Mouse (Mus musculus) limb, embryonic 14.5 days (tissue): ENCODE results near the gene Gm10563. TPM values are rescaled to one million over a fixed set of nuclear protein-coding genes. Genes with fewer than 3 reads are reported as not detected.
A peak's percentile ranks its signal among the peaks of the same experiment; 100 is the strongest.
"Not testable (repeated sequence)": the region's sequence is repeated elsewhere in the genome, so short reads cannot be mapped to it uniquely, and the experiment has no call there.

Source experiments
- ATAC-seq: fragments of 200-750 bp; cut with Nextera tagmentation; 2 replicates; pipeline ENCODE4 v1.8.0; 2017; ENCODE audit warnings: low read depth, moderate number of reproducible peaks, moderate TSS enrichment; ENCODE audit not compliant: low FRiP score
- DNase-seq: peaks from one replicate; pipeline ENCODE4 v3.0.0-alpha.2; 2015; ENCODE audit warnings: low spot score
- H3K27ac ChIP-seq: fragments of 300-500 bp; sonication (generic); replicated peaks from 2 replicates; pipeline ENCODE4 v1.5.1; 2014; ENCODE audit warnings: low read depth, mild to moderate bottlenecking, low read length, moderate library complexity, mixed read lengths
- H3K27me3 ChIP-seq: fragments of 300-500 bp; sonication (generic); 2 replicates; pipeline ENCODE4 v1.6.1; 2014; ENCODE audit warnings: low read length, mixed read lengths; ENCODE audit not compliant: control insufficient read depth, insufficient read depth
- H3K36me3 ChIP-seq: fragments of 300-500 bp; sonication (generic); 2 replicates; pipeline ENCODE4 v1.6.1; 2014; ENCODE audit warnings: mild to moderate bottlenecking, low read length, moderate library complexity, mixed read lengths; ENCODE audit not compliant: control insufficient read depth, insufficient read depth
- H3K4me1 ChIP-seq: fragments of 300-500 bp; sonication (generic); 2 replicates; pipeline ENCODE4 v1.6.1; 2014; ENCODE audit warnings: antibody characterized with exemption, low read length, mixed read lengths; ENCODE audit not compliant: control insufficient read depth, insufficient read depth
- H3K4me2 ChIP-seq: fragments of 300-500 bp; sonication (generic); replicated peaks from 2 replicates; pipeline ENCODE4 v1.6.1; 2014; ENCODE audit warnings: low read depth, mild to moderate bottlenecking, low read length, moderate library complexity; ENCODE audit not compliant: severe bottlenecking
- H3K4me3 ChIP-seq: fragments of 300-500 bp; sonication (generic); replicated peaks from 2 replicates; pipeline ENCODE4 v1.5.1; 2014; ENCODE audit warnings: low read length
- H3K9ac ChIP-seq: fragments of 300-500 bp; sonication (generic); 2 replicates; pipeline ENCODE4 v1.6.1; 2014; ENCODE audit warnings: mild to moderate bottlenecking, low read depth, low read length, moderate library complexity; ENCODE audit not compliant: severe bottlenecking
- H3K9me3 ChIP-seq: fragments of 300-500 bp; sonication (generic); 2 replicates; pipeline ENCODE4 v1.6.1; 2016; ENCODE audit warnings: low read length; ENCODE audit not compliant: control insufficient read depth
- POLR2A ChIP-seq: fragments of 200-500 bp; IDR thresholded peaks from 2 replicates; pipeline ENCODE4 v1.8.0; 2012; ENCODE audit warnings: inconsistent platforms, mild to moderate bottlenecking, moderate library complexity, borderline replicate concordance; ENCODE audit not compliant: insufficient read depth, insufficient read length; ENCODE audit errors: extremely low read depth
- WGBS: fragments of 180-500 bp; shearing (Covaris S2); extraction: QIAGEN DNeasy Blood & Tissue Kit; methylation state at CpG from one replicate; pipeline ENCODE4 v1.1.7; 2014; 5-methylcytosine and 5-hydroxymethylcytosine counted together
- polyA plus RNA-seq, 2 experiments: library from polyadenylated mRNA; depleted of rRNA in 1 of 2; stranded (reverse) in 1 of 2; unstranded in 1 of 2; fragments of >200 nt; fragmentation: Nextera tagmentation in 1 of 2; extraction: Ambion mirVana in 1 of 2; gene quantifications; 2 replicates each; pipeline versions ENCODE4 v1.2.1 to v1.2.3; 2012 to 2014

The Gm10563 gene
- polyA plus RNA-seq, 2 experiments, result not detected

- Histone ChIP-seq H3K27me3 (no peaks in the 10 kb centered on the region), H3K36me3 (no peaks in the 10 kb centered on the region), H3K4me1 (no peaks in the 10 kb centered on the region), H3K4me2 (no peak overlapping the region), H3K4me3 (no peak overlapping the region), H3K9ac (no peak overlapping the region), H3K9me3 (no peaks in the 10 kb centered on the region), H3K27ac (no peak overlapping the region)
- 84% methylated on average over 2 of the region's 2 CpGs for WGBS
- no peak for ATAC-seq
- no peak for TF ChIP-seq POLR2A
- DNase-seq, result no peak
Observed at GRCm38 (mm10) chr4:155675991-155676390, 30.8 kb upstream of the Gm10563 start.

- no peak for DNase-seq
- WGBS, result 52% methylated on average over 2 of the region's 2 CpGs
Observed at GRCm38 (mm10) chr4:155672082-155672481, 26.9 kb upstream of the Gm10563 start.

GRCm38 (mm10) chr4:155670236-155670635, 25.0 kb upstream of the Gm10563 start:
- DNase-seq, H3K4me3 ChIP-seq, H3K36me3 ChIP-seq, H3K27me3 ChIP-seq, H3K4me1 ChIP-seq, H3K27ac ChIP-seq, H3K9ac ChIP-seq, ATAC-seq, H3K9me3 ChIP-seq, H3K4me2 ChIP-seq: not testable (repeated sequence)
- 68% methylated on average over 4 of the region's 4 CpGs for WGBS

More at GRCm38 (mm10) chr4:155672082-155672481, 26.9 kb upstream of the Gm10563 start:
- no peaks in the 10 kb centered on the region for H3K27me3 ChIP-seq
- no peaks in the 10 kb centered on the region for H3K9me3 ChIP-seq
- ATAC-seq, result no peak
- H3K27ac ChIP-seq, result no peak overlapping the region
- no peak overlapping the region for H3K9ac ChIP-seq
- H3K4me2 ChIP-seq, result no peak overlapping the region
- no peak for TF ChIP-seq POLR2A
- H3K36me3 ChIP-seq, result no peaks in the 10 kb centered on the region
- no peak overlapping the region for H3K4me3 ChIP-seq
- peaks cover 8% of the 10 kb centered on the region; the same call in 1 of the 2 replicates for H3K4me1 ChIP-seq

- Histone ChIP-seq H3K9ac (no peak overlapping the region), H3K27me3 (no peaks in the 10 kb centered on the region), H3K4me3 (peak overlapping the region; percentile 84), H3K4me1 (peaks cover 8% of the 10 kb centered on the region; the same call in 1 of the 2 replicates), H3K27ac (no peak overlapping the region), H3K4me2 (peak overlapping the region; percentile 57), H3K9me3 (no peaks in the 10 kb centered on the region), H3K36me3 (peaks cover 8% of the 10 kb centered on the region)
- DNase-seq, result no peak
- no peak for TF ChIP-seq POLR2A
- no peak for ATAC-seq
- WGBS, result 0% methylated on average over 8 of the region's 8 CpGs
Observed at GRCm38 (mm10) chr4:155669598-155670075, 24.4 kb upstream of the Gm10563 start.

- TF ChIP-seq POLR2A, result no peak
- peaks cover 8% of the 10 kb centered on the region; the same call in 1 of the 2 replicates for H3K4me1 ChIP-seq
- peak; percentile 99 for DNase-seq
- peak within 1 kb of the TSS; percentile 84 for H3K4me3 ChIP-seq
- no peaks in the 10 kb centered on the region for H3K9me3 ChIP-seq
- H3K27me3 ChIP-seq, result no peaks in the 10 kb centered on the region
- peak; percentile 99 for ATAC-seq
- peak within 1 kb of the TSS; percentile 85 for H3K4me2 ChIP-seq
- WGBS, result under 1% methylated on average over 61 of the region's 73 CpGs
- H3K36me3 ChIP-seq, result peaks cover 12% of the 10 kb centered on the region
- H3K27ac ChIP-seq, result peak within 1 kb of the TSS; percentile 70
- H3K9ac ChIP-seq, result peak within 1 kb of the TSS; percentile 84
Observed at GRCm38 (mm10) chr4:155668689-155669597, 23.7 kb upstream of the Gm10563 start, which contains the start of gene Mib2. Gene Mib2 (minus strand): TSS chr4:155669198.
